Mouse (Mus musculus) MN1 (cell line): Measurements from ENCODE around the gene Mrps6.

Experiments
- DNase-seq: peaks from one replicate; pipeline ENCODE4 v3.0.0-alpha.2; 2016; ENCODE audit warnings: low spot score

The Mrps6 gene

DNA sequence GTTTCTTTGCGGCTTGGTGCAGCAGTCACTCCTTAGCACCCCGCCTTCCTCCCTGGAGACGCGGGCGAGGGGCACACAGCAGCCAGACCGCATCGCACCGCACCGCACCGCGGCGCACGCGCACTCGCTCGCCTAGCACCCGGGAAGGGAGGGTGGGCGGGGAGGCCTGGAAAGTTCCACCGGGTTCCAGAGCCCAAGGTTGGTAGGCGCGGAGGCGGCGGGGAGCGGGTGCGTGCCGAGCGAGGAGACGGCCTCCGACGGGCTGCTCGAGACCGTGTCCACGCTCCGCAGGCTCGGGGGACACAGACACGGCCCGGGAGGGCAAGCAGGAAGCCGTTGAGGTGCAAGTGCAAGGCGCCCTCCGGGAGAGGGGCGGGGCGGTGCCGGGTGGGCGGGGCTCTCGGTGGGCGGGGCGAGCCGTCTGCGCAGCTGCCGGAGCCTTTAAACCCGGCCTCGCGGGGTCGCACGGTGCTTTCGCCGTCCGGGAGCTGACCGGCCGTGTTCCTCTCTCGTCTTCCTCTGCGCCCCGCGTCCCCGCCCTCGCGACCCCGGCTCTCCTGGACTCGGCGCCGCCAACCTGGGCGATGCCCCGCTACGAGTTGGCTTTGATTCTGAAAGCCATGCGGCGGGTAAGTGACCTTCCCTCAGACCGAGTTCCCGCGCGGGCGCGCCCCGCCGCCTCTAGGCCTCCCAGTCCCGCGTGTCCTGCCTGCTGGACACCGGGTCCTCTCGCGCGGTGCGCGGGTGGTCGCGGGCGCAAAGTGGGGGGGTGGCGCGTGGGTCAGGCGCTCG lies at the start of gene Mrps6, which contains the start of the genes Gm49711 and Slc5a3:
Mrps6 (plus strand) TSS at position 419 of the 792 bp plus-strand sequence.
Gm49711 (plus strand) TSS at position 465 of the 792 bp plus-strand sequence.
Slc5a3 (plus strand) TSS at position 471 of the 792 bp plus-strand sequence.
- peak; percentile 87 for DNase-seq

- DNase-seq: no peak
Measured at GRCm38 (mm10) chr16:92009586-92009985, 48.5 kb upstream of the Mrps6 start.

GRCm38 (mm10) chr16:92016792-92017191 lies 41.3 kb upstream of the Mrps6 start:
- no peak for DNase-seq

- DNase-seq: no peak
Measured at GRCm38 (mm10) chr16:92019141-92020118, 38.6 kb upstream of the Mrps6 start.

DNA sequence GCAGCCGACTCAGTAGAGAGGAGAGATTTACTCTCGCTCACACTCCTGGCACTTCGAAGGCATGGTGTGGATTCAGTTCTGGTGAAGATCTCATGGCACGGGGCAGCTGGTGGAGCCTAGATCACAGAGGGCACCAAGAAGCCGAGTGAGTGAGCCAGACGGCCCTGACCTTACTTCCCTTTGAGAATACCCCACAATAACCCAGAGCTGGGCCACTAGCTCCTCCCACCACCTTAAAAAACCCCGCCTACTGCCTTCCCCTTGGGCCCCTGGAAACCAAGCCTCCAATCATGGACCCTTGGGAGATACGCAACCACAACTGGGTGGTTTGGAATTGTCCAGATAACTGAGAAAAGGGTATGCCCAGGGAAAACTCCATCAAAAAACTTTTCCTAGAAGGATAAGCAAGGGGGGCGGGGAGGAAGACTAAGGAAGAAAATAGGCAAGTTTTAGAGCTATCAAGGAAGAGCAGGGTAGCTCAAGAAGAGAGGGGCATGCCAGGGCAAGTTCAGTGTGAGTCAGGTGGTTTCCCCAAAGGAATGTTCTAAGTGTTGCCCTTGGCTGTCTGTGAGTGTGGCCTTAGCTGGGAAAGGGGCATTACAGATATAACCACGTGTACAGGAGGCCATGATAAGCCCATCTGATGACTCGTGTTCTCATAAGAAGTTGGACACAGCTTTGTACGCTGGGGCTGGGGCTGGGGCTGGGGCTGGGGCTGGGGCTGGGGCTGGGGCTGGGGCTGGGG lies 36.2 kb upstream of the Mrps6 start:
- no peak for DNase-seq

DNA sequence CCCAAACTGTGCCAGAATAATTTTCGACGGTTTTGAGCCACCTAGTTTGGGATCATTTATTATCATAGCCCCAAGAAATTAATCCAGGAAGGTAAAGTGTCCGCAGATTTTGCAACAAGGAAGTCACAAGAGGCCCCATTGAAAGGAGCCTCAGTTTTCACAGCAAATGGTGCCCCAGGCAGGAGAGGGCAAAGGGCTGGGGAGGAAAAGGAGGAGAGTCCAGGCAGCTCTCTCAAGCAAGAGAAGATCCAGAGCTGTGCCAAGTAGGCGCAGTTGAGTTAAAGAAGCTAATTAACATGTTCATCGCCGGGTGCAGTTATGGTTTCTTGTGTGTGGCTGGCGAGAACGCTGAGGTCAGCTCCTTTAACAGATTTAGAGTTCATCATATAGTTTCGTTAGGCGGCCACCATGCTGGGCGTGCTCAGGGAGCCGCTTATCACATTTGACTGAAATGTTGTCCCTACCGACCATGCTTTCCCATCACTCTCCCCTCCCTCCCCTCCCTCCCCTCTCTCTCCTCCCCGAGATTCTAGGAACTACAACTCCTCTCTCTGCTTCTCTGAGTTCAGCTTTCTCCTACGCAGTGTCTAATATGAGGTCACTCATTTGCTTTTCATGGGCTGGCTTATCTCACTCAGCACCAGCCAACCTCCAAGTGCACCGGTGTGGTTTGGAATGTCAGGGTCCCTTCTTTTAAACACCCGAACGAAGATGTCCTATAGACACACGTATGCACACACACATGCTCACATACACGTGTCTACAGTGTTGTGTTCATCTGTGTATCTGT lies 35.4 kb upstream of the Mrps6 start:
- DNase-seq: no peak

- no peak for DNase-seq
Measured at GRCm38 (mm10) chr16:92033286-92033685, 24.8 kb upstream of the Mrps6 start.

DNA sequence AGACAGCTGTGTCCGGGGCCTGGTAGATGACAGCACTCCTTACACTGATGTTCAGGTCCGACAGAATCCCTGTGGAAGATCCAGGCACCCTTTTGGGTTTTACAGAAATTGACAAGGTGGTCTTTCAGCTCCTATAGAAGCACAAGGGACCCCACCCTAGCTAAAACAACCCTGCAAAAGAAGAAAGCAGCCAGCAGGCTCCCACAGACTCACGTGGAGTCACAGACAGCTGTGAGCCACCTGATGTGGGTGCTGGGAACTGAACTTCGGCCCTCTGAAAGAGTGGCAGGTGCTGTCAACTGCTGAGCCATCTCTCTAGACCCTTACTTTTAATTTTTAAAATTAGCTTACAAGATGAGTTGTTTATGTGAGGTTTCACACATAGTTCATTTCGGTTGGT lies 23.4 kb upstream of the Mrps6 start:
- DNase-seq: no peak

DNA sequence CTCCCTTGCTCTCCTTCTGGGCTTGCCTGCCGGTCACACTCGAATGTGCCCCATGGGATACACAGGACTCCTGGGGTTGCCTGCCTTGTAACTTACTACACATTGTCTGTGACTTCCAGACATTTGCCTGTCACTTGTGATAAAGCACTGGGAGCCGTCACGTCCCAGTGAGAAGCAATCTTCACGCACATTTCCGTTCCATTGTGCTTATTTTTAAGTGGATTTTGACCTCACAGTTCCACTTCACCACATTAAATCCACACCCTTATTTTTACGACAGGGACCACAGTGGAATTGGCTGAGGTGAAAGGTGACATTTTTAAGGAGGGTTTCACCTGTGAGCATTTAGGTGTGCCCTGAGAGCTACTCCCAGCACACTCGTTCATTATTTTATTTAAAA lies 21.4 kb upstream of the Mrps6 start:
- no peak for DNase-seq

DNA sequence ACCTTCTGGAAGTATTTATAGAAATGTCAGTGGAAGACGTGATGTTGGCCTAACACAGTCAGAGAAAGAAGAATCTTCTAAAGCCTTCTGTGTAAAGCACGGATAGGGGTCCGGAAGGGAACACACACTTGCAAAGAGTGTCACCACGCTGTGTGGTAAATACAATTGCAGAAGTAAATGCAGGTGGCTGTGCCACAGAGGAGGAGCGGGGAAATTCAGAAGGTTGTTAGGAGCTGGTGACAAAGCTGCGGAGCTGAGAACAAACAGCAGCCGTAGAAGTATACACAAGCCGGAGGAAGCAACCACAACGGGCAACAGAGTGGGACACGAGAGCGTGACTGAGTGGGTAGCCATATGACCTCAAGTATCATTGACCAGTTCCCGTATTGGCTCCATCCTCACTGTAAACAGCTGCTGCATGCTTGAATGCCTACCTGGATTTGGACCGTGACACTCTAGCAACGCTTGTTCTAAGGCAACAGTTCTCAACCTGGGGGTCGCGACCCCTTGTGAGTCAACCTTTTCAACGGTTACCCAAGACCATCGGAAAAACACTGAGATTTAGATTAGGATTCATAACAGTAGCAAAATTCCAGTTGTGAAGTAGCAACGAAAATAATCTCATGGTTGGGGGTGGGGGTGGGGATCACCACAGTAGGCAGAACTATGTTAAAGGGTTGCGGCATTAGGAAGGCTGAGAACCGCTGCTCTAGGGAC lies 20.0 kb upstream of the Mrps6 start:
- DNase-seq: no peak

GRCm38 (mm10) chr16:92039421-92039820 lies 18.6 kb upstream of the Mrps6 start:
- DNase-seq: peak; percentile 12

- DNase-seq: no peak
Measured at GRCm38 (mm10) chr16:92039966-92040365, 18.1 kb upstream of the Mrps6 start.

GRCm38 (mm10) chr16:92051777-92052310 lies 6.2 kb upstream of the Mrps6 start:
- DNase-seq: no peak

DNA sequence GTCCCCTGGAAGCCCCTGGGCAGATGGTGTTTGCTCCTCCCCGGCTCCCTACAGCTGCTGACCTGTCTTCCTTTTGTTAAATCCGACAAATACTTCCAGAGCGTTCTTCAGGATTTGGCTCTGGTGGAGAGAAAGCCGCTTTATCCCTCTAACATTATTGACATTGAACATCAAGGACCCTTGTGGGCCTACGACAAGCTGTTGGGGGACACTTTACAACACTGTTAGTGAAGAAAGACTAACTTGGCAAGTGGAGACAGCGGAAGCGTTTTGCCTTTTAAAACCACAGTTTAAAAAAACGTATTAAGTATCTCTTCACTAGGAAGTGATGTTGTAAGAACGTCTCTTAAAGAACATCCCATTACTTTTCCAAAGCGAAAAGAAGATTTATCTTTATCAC lies 5.5 kb upstream of the Mrps6 start:
- no peak for DNase-seq

- no peak for DNase-seq
Measured at GRCm38 (mm10) chr16:92056711-92057110, 1.4 kb upstream of the Mrps6 start.

DNA sequence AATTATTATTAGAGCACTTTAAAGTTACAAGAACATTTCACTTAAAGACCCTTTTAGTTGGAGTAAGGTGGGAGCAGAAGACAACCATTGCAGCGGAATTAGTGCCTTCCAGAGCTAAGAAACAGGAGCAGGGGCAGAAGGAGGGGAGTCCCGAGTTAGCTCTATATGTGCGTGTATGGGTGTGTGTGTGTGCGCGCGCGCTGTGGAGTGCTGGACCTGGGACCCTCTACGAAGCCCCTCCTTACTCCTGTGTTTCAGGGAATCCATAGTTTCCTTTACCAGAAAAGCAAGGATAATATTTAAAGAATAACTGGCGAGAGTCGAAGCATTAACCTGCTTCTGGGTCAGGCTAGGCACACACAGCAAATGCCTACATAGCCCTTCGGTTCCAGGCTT lies 616 bp upstream of the Mrps6 start:
- DNase-seq: no peak

DNA sequence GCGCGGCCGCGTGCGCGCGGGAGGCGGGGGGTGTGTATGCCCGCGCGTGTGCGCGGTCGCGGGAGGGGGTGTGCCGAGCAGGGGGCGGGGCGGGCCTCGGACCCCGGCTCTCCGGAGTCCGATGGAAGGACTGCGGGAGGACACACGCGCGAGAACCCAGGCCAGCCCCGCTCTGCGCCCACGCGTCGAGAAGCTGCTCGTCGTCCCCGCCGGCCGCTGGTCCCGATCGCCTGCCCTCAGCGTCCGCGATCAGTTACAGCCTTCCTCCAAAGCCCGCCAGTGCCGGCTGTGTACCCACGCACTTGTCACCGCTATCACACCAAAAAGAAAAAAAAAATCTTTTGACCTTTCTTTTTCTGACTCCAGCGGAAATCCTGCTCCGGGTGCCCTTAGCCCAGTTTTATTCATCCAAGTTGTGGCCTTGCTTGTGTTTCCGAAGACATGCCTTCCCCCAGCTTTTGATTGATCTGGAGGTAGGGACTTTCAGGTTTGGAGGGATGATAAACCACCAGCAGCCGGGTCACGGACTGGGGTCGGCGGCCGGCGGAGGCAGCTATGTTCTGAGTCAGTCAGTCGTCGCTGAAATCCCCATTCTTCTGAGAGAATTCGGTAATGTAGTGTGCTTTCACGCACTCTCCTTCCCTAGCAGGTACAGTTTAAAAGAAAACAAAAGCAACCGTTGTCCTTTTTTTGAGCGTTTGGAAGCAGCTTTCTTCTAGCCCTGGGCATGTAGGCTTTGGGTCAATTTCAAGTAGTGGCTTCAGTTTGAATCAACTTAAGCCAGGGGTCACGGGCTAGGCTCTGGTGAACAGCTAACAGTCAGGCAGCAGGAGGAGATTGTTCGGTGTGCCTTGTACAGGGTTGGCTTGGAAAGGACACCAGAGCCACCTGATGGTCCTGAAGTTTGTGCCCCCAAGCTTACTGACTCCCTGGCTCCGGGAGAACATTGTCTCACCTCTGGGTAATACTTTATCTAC lies 862 bp downstream of the Mrps6 start:
- DNase-seq: peak; percentile 31

DNA sequence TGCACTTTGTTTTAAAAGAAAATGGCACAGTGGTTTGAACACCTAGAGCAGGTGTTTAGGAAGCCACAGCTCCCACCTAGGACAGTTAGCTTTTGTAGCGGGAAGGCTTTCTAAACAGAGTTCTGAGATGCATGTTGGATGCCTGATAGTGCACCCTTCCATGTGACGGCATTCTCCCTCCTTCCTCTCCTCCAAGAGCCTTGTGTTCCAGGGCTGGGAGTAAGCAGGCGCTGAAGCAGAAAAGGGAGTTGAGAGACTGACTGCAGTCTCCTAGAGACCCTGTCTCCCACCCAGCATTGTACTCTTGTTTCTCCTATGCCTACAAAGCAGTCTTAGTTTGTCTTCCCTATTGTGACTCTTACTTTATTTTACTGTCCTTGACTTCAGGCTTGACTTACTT lies 2.1 kb downstream of the Mrps6 start:
- no peak for DNase-seq

DNA sequence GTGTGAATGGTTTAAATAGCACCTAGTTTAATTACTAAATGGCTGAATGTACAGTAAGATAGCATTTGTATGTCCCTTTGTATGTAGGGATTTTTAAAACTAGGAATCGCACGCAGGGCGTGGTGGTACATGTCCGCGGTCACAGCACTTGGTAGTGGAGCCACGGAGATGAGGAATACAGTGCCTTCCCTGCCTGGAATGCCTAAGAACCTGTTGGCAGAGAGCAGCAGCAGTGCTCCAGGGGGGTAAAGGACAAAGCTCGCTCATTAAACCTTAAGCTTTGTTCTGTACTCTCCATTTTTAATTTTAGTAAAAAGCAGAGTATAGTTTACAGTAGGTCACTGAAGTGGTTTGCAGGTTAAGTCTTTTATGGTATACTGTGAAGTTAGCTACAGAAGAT lies 3.5 kb downstream of the Mrps6 start:
- DNase-seq: no peak
